Mouse (Mus musculus) spleen, adult 2 months (tissue): Measurements from ENCODE around the gene Cadm1.

Experiments
- CTCF ChIP-seq: fragments of 200-500 bp; IDR thresholded peaks from 2 replicates; pipeline ENCODE4 v1.5.1; 2011; ENCODE audit warnings: mild to moderate bottlenecking, inconsistent platforms; ENCODE audit not compliant: insufficient read depth, insufficient read length, insufficient replicate concordance; ENCODE audit errors: extremely low read depth
- POLR2A ChIP-seq: fragments of 200-500 bp; IDR thresholded peaks from 2 replicates; pipeline ENCODE4 v1.6.1; 2011; ENCODE audit warnings: low read depth, low read length, inconsistent platforms

DNA sequence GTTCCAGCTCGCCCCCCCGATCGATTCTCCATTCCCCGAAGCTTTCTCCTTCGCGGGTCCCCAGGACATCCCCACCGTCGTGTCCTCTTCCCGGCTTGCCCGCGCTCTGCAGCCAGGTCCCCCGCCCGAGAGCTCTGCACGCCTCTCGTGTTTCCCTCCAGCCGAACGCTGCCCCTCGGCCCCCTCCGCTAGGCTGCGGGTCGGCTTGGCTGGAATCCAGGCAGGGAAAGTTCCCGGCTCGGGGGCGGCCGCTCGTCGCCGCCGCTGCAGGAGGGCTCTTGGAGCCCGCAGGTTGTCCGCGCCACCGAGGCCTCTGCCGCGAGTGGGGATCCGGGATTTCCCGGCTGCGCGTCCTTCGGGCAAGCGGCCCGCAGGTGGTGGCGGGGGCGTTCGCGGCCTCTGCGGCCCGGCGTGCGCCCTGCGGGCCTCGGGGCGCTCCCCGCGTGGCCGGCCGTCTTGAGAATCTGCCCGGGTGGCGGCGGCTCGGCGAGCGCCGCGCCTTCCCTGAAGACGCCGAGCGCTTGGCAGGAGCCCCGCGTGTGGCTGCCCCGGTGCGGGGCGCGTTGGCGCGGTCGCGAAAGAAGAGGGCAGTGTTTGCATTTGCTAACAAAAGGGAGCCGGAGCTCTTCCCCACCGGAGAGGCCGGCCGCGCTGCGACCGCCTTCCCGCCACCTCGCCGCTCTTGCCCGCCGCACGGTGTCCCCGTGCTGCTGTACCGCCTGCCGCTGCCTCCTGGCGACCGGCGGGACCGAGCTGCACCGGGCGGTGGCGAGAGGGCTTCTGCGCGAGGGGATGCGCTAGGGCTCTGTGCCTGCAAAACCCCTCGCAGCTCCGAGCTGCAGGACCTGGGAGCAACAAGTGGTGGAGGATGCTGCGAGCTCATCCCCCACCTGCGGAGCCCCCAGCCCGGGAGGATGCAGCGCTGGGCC lies 1.2 kb downstream of the Cadm1 start:
- TF ChIP-seq POLR2A (no peak), CTCF (no peak)
